Mouse (Mus musculus) stomach, postnatal 0 days (tissue): Measurements from ENCODE around the gene Rpap2.

ENCODE experiments used
- CTCF ChIP-seq: IDR thresholded peaks from 2 replicates; pipeline ENCODE4 v1.5.1; 2016; ENCODE audit warnings: antibody characterized with exemption, low read depth, mild to moderate bottlenecking, moderate library complexity
- EP300 ChIP-seq: optimal IDR thresholded peaks from 2 replicates; pipeline ENCODE3; 2016; ENCODE audit warnings: antibody characterized with exemption

DNA sequence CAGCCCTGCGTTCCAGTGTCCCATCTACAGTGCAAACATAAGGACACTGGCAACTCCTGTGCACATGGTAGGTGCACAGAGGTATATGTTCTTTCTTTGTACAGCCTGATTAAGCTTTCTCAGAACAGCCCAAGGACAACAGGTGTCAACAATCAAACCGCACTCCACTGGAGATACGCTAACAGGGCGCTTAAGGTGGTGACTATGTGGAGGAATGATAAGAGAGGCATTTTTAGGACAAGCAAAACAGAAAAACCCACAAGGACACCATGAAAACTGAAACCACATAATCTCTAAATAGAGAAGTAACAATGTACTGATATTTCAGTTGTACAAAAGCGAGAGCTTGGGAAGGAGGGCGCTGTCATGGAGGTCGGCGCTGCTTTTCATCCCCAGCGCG, 103.7 kb downstream of the Rpap2 start:
- TF ChIP-seq EP300, result no peak
- no peak for TF ChIP-seq CTCF
